Mouse (Mus musculus): ENCODE data around the gene Rasal3.

Gene Rasal3

DNA sequence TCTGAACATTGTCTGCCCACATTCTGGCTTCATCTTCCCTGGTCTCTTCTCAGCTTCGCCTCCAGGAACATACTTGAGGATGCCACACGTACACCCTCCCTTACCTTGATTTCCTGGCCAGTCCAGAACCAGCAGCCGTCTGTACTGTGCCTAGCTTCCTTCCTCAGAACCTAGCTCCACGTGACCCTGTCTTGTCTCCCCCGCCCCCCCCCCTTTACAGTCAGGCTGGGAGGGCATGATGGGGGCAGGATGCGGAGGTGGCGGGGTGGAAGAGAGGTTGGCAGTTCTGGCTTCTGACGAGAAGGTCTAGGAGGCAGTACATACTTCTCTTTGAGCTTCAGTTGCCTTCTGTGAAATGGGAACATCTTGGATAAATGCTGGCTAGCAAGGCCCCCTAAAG, at the start of gene Rasal3:
Gene Rasal3, minus strand, starts transcription at position 167 of the 400 bp plus-strand sequence.
- DNase-seq (ENCODE audit: extremely low spot score): no peak

DNA sequence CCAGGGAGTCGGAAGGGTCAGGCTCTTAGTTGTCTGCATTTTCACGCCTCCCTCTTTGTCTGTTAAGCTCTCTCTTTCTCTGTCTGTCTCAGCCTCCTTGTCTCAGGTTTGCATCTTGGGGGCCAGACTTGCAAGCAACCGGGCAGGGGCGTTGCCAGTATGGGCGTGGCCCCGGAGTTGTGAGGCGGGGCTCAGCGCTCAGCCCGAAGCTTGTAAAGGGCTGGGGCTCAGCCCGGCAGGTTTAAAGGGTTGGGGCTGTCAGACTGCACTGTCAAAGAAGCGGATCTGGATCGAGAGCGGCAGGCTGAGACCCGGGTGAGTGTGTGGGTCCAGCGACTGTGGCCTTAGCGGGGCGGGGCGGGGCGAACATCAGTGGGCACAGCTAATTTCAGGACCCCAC, 49.1 kb upstream of the Rasal3 start, which contains the start of gene Cyp4f39:
Gene Cyp4f39, plus strand, starts transcription at position 242 of the 400 bp plus-strand sequence.
- peak; percentile 49 for DNase-seq (ENCODE audit: extremely low spot score)

- no peak for DNase-seq (ENCODE audit: extremely low spot score)
These were observed 47.6 kb upstream of the Rasal3 start for GRCm38 (mm10) chr17:32450844-32451537.

GRCm38 (mm10) chr17:32449042-32449441, 45.7 kb upstream of the Rasal3 start:
- DNase-seq (ENCODE audit: extremely low spot score): no peak

DNA sequence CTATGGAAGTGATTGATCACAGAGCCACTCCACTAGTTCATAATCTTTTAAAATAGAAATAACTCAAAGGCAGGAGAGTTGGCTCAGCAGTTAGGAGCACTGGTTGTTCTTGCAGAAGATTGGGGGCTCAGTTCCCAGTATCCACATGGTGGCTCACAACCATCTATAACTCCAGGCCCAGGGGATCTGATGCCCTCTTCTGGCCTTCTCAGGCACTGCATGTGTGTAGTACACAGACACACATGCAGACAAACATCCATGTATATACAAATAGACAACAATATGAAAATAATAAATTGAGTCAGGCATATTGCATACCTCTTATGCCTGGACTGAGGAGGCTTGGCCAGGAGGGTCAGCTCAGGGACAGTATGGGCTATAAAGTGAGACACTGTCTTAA, 43.8 kb upstream of the Rasal3 start:
- no peak for DNase-seq (ENCODE audit: extremely low spot score)

DNA sequence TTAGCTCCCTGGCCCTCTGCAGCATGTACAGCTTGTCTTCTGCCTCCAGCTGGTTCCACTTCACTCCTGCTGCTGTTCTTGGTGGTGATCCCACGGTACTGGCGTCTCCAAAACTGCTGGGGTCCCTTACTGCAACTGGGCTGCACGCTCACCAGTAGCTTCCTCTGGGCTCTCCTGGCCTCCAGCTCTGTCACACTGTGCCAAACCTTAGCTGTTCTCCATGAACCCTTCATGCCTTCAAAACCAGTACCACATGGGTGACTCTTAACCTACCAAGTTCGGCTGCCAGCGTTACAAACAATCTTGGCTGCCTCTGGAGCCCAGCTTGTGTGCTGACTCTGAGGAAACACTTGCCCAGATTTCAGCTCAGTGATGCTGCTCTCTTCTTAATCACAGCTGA, 41.6 kb upstream of the Rasal3 start:
- DNase-seq (ENCODE audit: extremely low spot score): no peak

DNA sequence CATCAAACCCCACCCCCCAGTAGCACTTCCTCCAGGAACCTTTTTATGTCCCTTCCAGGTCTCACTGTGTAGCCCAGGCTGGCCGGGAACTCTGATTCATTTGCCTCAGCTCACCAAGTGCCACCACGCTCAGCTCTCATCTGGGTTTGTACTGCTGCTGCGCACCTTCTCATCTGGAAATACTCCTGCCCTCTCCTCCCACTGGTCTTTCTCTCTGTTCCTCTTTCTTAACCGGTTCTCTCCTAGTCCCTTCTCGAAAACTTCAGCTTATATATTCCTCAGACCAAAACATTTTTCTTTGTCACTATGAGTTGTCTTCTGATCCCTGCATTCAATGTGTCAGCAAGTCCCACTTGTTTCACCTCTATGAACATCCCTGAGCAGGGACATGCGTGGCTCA, 39.9 kb upstream of the Rasal3 start:
- no peak for DNase-seq (ENCODE audit: extremely low spot score)

GRCm38 (mm10) chr17:32437106-32437505, 33.7 kb upstream of the Rasal3 start:
- no peak for DNase-seq (ENCODE audit: extremely low spot score)

DNA sequence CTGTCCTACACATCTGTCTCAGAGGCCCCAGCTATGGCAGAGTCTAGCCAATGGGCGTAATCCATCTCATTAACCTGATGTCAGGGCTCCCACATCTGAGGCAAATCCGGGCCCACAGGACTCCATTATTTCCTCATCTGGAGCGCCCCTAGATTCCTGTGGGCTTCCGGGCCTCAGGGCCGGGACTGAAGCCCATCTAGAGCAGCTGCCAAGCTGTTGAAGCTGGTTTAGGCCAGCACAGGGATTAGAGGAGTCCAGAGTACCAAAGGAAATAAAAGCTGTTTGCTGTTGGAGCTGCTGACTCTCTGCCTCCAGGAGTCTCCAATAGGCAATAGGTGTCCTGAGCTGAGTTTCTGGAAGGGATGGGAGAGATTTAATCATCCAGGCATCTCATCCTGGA, 31.8 kb upstream of the Rasal3 start:
- no peak for DNase-seq (ENCODE audit: extremely low spot score)

GRCm38 (mm10) chr17:32434324-32434723, 30.9 kb upstream of the Rasal3 start:
- DNase-seq (ENCODE audit: extremely low spot score): no peak

- no peak for DNase-seq (ENCODE audit: extremely low spot score)
These were observed 28.6 kb upstream of the Rasal3 start for GRCm38 (mm10) chr17:32431972-32432371.

DNA sequence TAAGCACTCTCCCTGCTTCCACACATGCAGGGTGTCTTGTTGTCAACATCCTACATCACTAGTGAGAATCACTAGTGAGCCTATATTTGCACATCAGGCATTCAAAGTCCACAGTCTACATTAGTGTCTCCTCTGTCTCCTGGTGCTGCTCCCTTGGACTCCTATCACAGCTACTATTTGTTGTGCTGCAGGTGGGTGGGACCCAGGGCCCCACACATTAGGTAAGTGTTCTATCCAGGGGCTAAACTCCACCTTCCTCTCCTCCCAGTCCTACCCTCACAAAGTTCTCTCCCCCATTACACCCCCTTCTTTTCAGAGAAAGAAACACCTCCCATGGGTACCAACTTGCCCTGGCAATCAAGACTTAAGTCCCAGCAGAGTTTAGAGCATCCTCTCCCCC, 23.2 kb upstream of the Rasal3 start:
- no peak for DNase-seq (ENCODE audit: extremely low spot score)

DNA sequence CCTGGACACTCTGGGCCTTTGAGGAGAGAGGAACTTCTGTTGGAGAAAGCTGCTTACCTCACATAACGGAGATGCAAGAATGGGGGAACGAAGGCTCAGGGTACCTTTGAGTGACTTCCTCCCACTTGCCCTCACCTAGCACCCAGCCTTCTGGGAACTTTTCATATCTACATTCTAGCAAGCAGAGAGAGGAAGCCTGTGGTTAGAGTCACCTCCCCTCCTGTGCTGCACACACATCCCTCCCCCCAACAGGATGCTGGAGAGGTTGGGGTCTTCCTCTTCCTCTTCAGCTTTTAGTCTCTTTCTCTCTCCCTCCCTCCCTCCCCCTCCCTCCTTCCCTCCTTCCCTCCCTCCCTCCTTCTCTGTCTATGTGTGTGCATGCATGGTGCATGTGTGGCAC, 20.7 kb upstream of the Rasal3 start, which contains the start of gene Pglyrp2:
Gene Pglyrp2, minus strand, starts transcription at position 134 of the 400 bp plus-strand sequence.
- no peak for DNase-seq (ENCODE audit: extremely low spot score)

- no peak for DNase-seq (ENCODE audit: extremely low spot score)
These were observed 17.4 kb upstream of the Rasal3 start for GRCm38 (mm10) chr17:32420781-32421180.

DNA sequence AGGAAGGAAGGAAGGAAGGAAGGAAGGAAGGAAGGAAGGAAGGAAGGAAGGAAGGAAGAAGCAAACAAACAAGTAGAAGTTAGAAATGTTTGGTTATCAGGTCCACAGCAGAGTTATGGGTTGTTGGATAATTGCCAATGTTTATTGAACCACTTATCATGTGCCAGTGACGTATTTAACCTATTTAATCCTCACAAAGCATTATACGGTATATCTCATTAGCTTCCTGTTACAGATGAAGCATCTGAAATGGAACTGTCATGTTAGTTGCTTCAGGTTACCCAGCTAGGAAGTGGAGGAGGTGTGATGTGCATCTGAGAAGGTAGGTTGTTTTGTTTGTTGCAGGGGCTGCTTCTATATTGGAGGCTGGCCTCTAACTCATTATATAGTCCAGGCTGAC, 16.6 kb upstream of the Rasal3 start:
- DNase-seq (ENCODE audit: extremely low spot score): no peak

DNA sequence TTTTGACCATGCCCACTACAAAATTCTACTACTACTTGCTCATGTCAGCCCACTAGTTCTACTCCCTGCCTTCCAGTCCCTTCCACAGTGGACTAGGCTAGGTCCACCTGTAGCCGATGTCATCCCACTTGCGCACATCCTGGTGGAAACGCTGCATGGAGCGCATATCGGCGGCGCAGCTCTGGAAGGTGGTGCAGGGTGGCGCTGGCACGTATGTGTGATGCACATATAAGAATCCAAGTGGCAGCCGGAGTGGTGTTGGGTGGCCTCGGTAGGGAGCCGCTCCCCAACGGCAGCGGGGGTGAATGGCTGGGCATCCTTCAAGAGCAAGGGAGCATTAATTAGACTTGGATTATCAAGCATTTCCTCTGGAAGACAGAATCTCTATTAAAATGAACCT, 13.4 kb upstream of the Rasal3 start:
- no peak for DNase-seq (ENCODE audit: extremely low spot score)

- DNase-seq (ENCODE audit: extremely low spot score): no peak
These were observed 12.1 kb upstream of the Rasal3 start for GRCm38 (mm10) chr17:32415417-32416020.

- no peak for DNase-seq (ENCODE audit: extremely low spot score)
These were observed 8.5 kb upstream of the Rasal3 start for GRCm38 (mm10) chr17:32411898-32412297.

- no peak for DNase-seq (ENCODE audit: extremely low spot score)
These were observed 615 bp downstream of the Rasal3 start for GRCm38 (mm10) chr17:32402779-32403157.

DNA sequence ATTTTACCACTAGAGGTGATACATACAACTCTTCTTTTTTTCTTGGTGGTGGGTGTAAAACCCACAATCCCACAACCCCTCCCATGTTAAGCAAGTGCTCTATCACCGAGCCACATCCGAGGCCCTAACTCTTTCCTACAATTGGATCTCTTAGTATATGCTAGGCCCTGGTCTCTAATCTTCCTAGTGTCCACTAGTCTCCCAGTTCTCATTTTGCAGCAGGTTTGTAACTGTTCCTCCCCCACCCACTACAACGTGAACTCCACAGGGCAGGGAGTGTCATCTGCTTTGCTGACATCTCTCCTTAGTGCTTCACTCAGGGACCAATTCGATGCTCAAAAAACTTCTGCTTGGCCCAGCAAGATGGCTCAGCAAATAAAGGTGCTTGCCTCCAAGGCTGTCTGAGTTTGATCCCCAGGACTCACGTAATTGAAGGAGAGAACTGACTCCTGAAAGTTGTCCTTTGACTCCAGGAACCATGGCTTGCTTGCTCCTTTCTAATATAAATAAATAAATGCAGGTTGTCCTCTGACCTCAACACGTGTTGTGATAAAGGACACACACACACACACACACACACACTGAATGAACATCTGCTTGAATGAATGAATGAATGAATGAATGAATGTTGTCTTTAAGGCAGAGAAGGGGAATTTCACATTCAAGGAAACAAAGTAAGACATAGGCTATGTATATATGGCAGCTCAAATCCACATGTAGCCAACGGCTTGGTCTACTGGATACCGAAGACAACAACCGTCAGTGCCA, 1.2 kb downstream of the Rasal3 start:
- no peak for DNase-seq (ENCODE audit: extremely low spot score)

- no peak for DNase-seq (ENCODE audit: extremely low spot score)
These were observed 7.1 kb downstream of the Rasal3 start for GRCm38 (mm10) chr17:32396266-32396665.

DNA sequence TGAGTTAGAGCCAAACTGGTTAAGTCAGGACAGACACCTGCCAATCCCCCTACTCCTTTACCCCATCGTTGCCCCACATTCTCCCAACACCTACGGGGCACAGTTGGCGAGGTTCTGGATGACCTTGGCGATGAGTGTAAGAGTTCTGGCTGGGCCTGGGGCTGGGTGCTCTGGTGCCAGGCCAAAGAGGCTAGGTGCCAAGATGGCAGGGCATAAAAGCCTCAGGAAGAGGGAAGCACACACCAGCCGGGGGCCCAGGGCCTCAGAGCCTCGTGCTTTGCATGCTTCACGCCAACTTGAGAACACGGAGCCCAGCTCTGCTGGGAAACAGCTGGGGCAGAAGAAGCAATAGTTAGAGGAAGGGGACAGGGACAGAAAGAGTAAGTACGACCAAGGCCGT, 9.4 kb downstream of the Rasal3 start:
- no peak for DNase-seq (ENCODE audit: extremely low spot score)

All from embryo, embryonic 9.5 days (tissue).